Mouse (Mus musculus): ENCODE data around the gene Pitpna.

Pitpna gene

GRCm38 (mm10) chr11:75660941-75661800 is 73.3 kb downstream of the Pitpna start:
- no peak for DNase-seq

- DNase-seq: no peak
Observed at GRCm38 (mm10) chr11:75662131-75662530, 74.2 kb downstream of the Pitpna start.

GRCm38 (mm10) chr11:75666296-75666695 is 78.4 kb downstream of the Pitpna start:
- no peak for DNase-seq

GRCm38 (mm10) chr11:75668621-75669020 is 80.7 kb downstream of the Pitpna start:
- DNase-seq: no peak

GRCm38 (mm10) chr11:75669176-75669852 is 81.4 kb downstream of the Pitpna start:
- no peak for DNase-seq

GRCm38 (mm10) chr11:75669853-75670200 is 81.9 kb downstream of the Pitpna start:
- DNase-seq: no peak

- DNase-seq: no peak
Observed at GRCm38 (mm10) chr11:75671426-75672180, 83.7 kb downstream of the Pitpna start.

GRCm38 (mm10) chr11:75673411-75673810 is 85.5 kb downstream of the Pitpna start:
- no peak for DNase-seq

- no peak for DNase-seq
Observed at GRCm38 (mm10) chr11:75674875-75675274, 87.0 kb downstream of the Pitpna start.

GRCm38 (mm10) chr11:75677881-75678746 is 90.2 kb downstream of the Pitpna start:
- no peak for DNase-seq
